Mouse (Mus musculus) neural tube, embryonic 12.5 days (tissue): ENCODE measurements at regions not wholly inside any gene's neighbourhood (a gene's known extent, or its start where the extent isn't known, plus 50 kb on each side); places are given as distances from the start of the nearest gene placed in this dataset.
A peak's percentile ranks its signal among the peaks of the same experiment; 100 is the strongest.

Experiments
- ATAC-seq: fragments of 200-750 bp; cut with Nextera tagmentation; 2 replicates; pipeline ENCODE4 v1.8.0; 2017; ENCODE audit warnings: low read depth, mild to moderate bottlenecking, moderate TSS enrichment, moderate library complexity; ENCODE audit not compliant: low FRiP score
- H3K27ac ChIP-seq: fragments of 300-500 bp; sonication (generic); 2 replicates; pipeline ENCODE4 v1.5.1; 2016
- H3K27me3 ChIP-seq: fragments of 300-500 bp; sonication (generic); replicated peaks from 2 replicates; pipeline ENCODE4 v1.6.1; 2016; ENCODE audit warnings: mild to moderate bottlenecking
- H3K36me3 ChIP-seq: fragments of 300-500 bp; sonication (generic); 2 replicates; pipeline ENCODE4 v1.6.1; 2016; ENCODE audit warnings: mild to moderate bottlenecking
- H3K4me1 ChIP-seq: fragments of 300-500 bp; sonication (generic); 2 replicates; pipeline ENCODE4 v1.6.1; 2016
- H3K4me2 ChIP-seq: fragments of 300-500 bp; sonication (generic); replicated peaks from 2 replicates; pipeline ENCODE4 v1.6.1; 2016; ENCODE audit warnings: mild to moderate bottlenecking
- H3K4me3 ChIP-seq: fragments of 300-500 bp; sonication (generic); 2 replicates; pipeline ENCODE4 v1.5.1; 2016
- H3K9ac ChIP-seq: fragments of 300-500 bp; sonication (generic); 2 replicates; pipeline ENCODE4 v1.6.1; 2016; ENCODE audit warnings: mild to moderate bottlenecking
- H3K9me3 ChIP-seq: fragments of 300-500 bp; sonication (generic); 2 replicates; pipeline ENCODE4 v1.6.1; 2016; ENCODE audit warnings: mild to moderate bottlenecking
- WGBS: fragments of 180-500 bp; shearing (Covaris S2); methylation state at CpG from one replicate; pipeline ENCODE4 v1.1.7; 2016; 5-methylcytosine and 5-hydroxymethylcytosine counted together

GRCm38 (mm10) chr11:19679041-19679440, 245.1 kb upstream of the Spred2 start:
- Histone ChIP-seq H3K36me3 (no peaks in the 10 kb centered on the region), H3K27ac (no peak overlapping the region), H3K4me3 (no peak overlapping the region), H3K4me1 (no peaks in the 10 kb centered on the region), H3K9me3 (no peaks in the 10 kb centered on the region), H3K4me2 (no peak overlapping the region), H3K9ac (no peak overlapping the region), H3K27me3 (no peaks in the 10 kb centered on the region)
- 54% methylated on average over 2 of the region's 2 CpGs for WGBS
- ATAC-seq, result no peak

- WGBS, result 83% methylated on average over 5 of the region's 5 CpGs
- Histone ChIP-seq H3K4me2 (no peak overlapping the region), H3K4me1 (no peaks in the 10 kb centered on the region), H3K27me3 (no peaks in the 10 kb centered on the region), H3K9ac (no peak overlapping the region), H3K4me3 (no peak overlapping the region), H3K36me3 (no peaks in the 10 kb centered on the region), H3K9me3 (no peaks in the 10 kb centered on the region), H3K27ac (no peak overlapping the region)
- no peak for ATAC-seq
Measured at GRCm38 (mm10) chr11:19679669-19680068, 244.5 kb upstream of the Spred2 start.

- Histone ChIP-seq H3K4me1 (no peaks in the 10 kb centered on the region), H3K27me3 (no peaks in the 10 kb centered on the region), H3K4me2 (no peak overlapping the region), H3K36me3 (no peaks in the 10 kb centered on the region), H3K9ac (no peak overlapping the region), H3K9me3 (no peaks in the 10 kb centered on the region), H3K27ac (no peak overlapping the region), H3K4me3 (no peak overlapping the region)
- WGBS, result 75% methylated on average over 3 of the region's 3 CpGs
- no peak for ATAC-seq
Measured at GRCm38 (mm10) chr11:19701198-19701597, 223.0 kb upstream of the Spred2 start.

GRCm38 (mm10) chr11:19708821-19709220, 215.4 kb upstream of the Spred2 start:
- Histone ChIP-seq H3K27me3 (no peaks in the 10 kb centered on the region), H3K4me1 (0 out of 2 replicates have a peak, but pooled peaks cover 3% of the 10 kb centered on the region), H3K4me3 (no peak overlapping the region), H3K36me3 (no peaks in the 10 kb centered on the region), H3K4me2 (no peak overlapping the region), H3K9ac (no peak overlapping the region), H3K9me3 (no peaks in the 10 kb centered on the region), H3K27ac (no peak overlapping the region)
- no peak for ATAC-seq
- 81% methylated on average over 6 of the region's 6 CpGs for WGBS

GRCm38 (mm10) chr11:19709337-19709736, 214.8 kb upstream of the Spred2 start:
- Histone ChIP-seq H3K27ac (no peak overlapping the region), H3K4me2 (no peak overlapping the region), H3K36me3 (no peaks in the 10 kb centered on the region), H3K9me3 (no peaks in the 10 kb centered on the region), H3K4me3 (no peak overlapping the region), H3K9ac (no peak overlapping the region), H3K4me1 (0 out of 2 replicates have a peak, but pooled peaks cover 3% of the 10 kb centered on the region), H3K27me3 (no peaks in the 10 kb centered on the region)
- no peak for ATAC-seq
- WGBS, result 37% methylated on average over 8 of the region's 8 CpGs

- 0 out of 2 replicates have a peak, but pooled peaks cover 3% of the 10 kb centered on the region for H3K4me1 ChIP-seq
- H3K9me3 ChIP-seq, result no peaks in the 10 kb centered on the region
- ATAC-seq, result no peak; the same call in 1 of the 2 replicates
- H3K27me3 ChIP-seq, result no peaks in the 10 kb centered on the region
- H3K4me2 ChIP-seq, result no peak overlapping the region
- H3K27ac ChIP-seq, result no peak overlapping the region
- H3K9ac ChIP-seq, result no peak overlapping the region
- WGBS, result 54% methylated on average over 8 of the region's 8 CpGs
- no peak overlapping the region for H3K4me3 ChIP-seq
- H3K36me3 ChIP-seq, result no peaks in the 10 kb centered on the region
Measured at GRCm38 (mm10) chr11:19713091-19713490, 211.1 kb upstream of the Spred2 start.

- Histone ChIP-seq H3K9ac (no peak overlapping the region), H3K4me1 (0 out of 2 replicates have a peak, but pooled peaks cover 3% of the 10 kb centered on the region), H3K9me3 (no peaks in the 10 kb centered on the region), H3K27me3 (no peaks in the 10 kb centered on the region), H3K36me3 (no peaks in the 10 kb centered on the region), H3K4me3 (no peak overlapping the region), H3K4me2 (peak overlapping the region; percentile 7; the same call in 1 of the 2 replicates), H3K27ac (no peak overlapping the region)
- no peak for ATAC-seq
- 76% methylated on average over 20 of the region's 20 CpGs for WGBS
Measured at GRCm38 (mm10) chr11:19713597-19713996, 210.6 kb upstream of the Spred2 start.

- Histone ChIP-seq H3K27ac (no peak overlapping the region), H3K9ac (no peak overlapping the region), H3K4me1 (0 out of 2 replicates have a peak, but pooled peaks cover 3% of the 10 kb centered on the region), H3K4me3 (no peak overlapping the region), H3K36me3 (no peaks in the 10 kb centered on the region), H3K9me3 (no peaks in the 10 kb centered on the region), H3K27me3 (no peaks in the 10 kb centered on the region), H3K4me2 (no peak overlapping the region)
- whole genome bisulfite sequencing, result 54% methylated on average over 5 of the region's 5 CpGs
- ATAC-seq, result no peak
Measured at GRCm38 (mm10) chr11:19714211-19714610, 210.0 kb upstream of the Spred2 start.

- H3K27me3 ChIP-seq, result no peaks in the 10 kb centered on the region
- WGBS, result 21% methylated on average over 8 of the region's 8 CpGs
- H3K9ac ChIP-seq, result no peak overlapping the region
- no peaks in the 10 kb centered on the region for H3K36me3 ChIP-seq
- H3K9me3 ChIP-seq, result no peaks in the 10 kb centered on the region
- H3K27ac ChIP-seq, result no peak overlapping the region
- H3K4me2 ChIP-seq, result no peak overlapping the region
- no peaks in the 10 kb centered on the region for H3K4me1 ChIP-seq
- H3K4me3 ChIP-seq, result no peak overlapping the region
- ATAC-seq, result no peak
Measured at GRCm38 (mm10) chr11:19714888-19715595, 209.1 kb upstream of the Spred2 start.

GRCm38 (mm10) chr11:19718165-19718564, 206.0 kb upstream of the Spred2 start:
- no peak overlapping the region for H3K4me3 ChIP-seq
- no peaks in the 10 kb centered on the region for H3K27me3 ChIP-seq
- H3K4me1 ChIP-seq, result no peaks in the 10 kb centered on the region
- WGBS, result 94% methylated on average over 9 of the region's 9 CpGs
- no peaks in the 10 kb centered on the region for H3K36me3 ChIP-seq
- no peaks in the 10 kb centered on the region for H3K9me3 ChIP-seq
- no peak overlapping the region for H3K9ac ChIP-seq
- H3K4me2 ChIP-seq, result no peak overlapping the region
- ATAC-seq, result no peak
- H3K27ac ChIP-seq, result no peak overlapping the region

GRCm38 (mm10) chr11:19729031-19729430, 195.1 kb upstream of the Spred2 start:
- Histone ChIP-seq H3K27ac (no peak overlapping the region), H3K27me3 (no peaks in the 10 kb centered on the region), H3K4me3 (no peak overlapping the region), H3K36me3 (no peaks in the 10 kb centered on the region), H3K9ac (no peak overlapping the region), H3K4me1 (no peaks in the 10 kb centered on the region), H3K9me3 (no peaks in the 10 kb centered on the region), H3K4me2 (no peak overlapping the region)
- 92% methylated on average over 8 of the region's 8 CpGs for WGBS
- no peak for ATAC-seq

- Histone ChIP-seq H3K27me3 (no peaks in the 10 kb centered on the region), H3K9me3 (no peaks in the 10 kb centered on the region), H3K4me3 (no peak overlapping the region), H3K36me3 (no peaks in the 10 kb centered on the region), H3K4me2 (no peak overlapping the region), H3K9ac (no peak overlapping the region), H3K27ac (no peak overlapping the region), H3K4me1 (no peaks in the 10 kb centered on the region)
- ATAC-seq, result no peak
- WGBS, result 95% methylated on average over 5 of the region's 5 CpGs
Measured at GRCm38 (mm10) chr11:19730747-19731146, 193.4 kb upstream of the Spred2 start.

- WGBS, result 93% methylated on average over 7 of the region's 7 CpGs
- ATAC-seq, result no peak
Measured at GRCm38 (mm10) chr11:19736076-19736475, 188.1 kb upstream of the Spred2 start.

More at GRCm38 (mm10) chr11:19736076-19736475, 188.1 kb upstream of the Spred2 start:
- no peaks in the 10 kb centered on the region for H3K27me3 ChIP-seq
- no peak overlapping the region for H3K4me2 ChIP-seq
- H3K9me3 ChIP-seq, result no peaks in the 10 kb centered on the region
- H3K9ac ChIP-seq, result no peak overlapping the region
- no peaks in the 10 kb centered on the region for H3K4me1 ChIP-seq
- no peak overlapping the region for H3K4me3 ChIP-seq
- H3K36me3 ChIP-seq, result no peaks in the 10 kb centered on the region
- no peak overlapping the region for H3K27ac ChIP-seq
